Mouse (Mus musculus): ENCODE data around the gene Fkbp14. TPM values are rescaled to one million over a fixed set of nuclear protein-coding genes. Genes with fewer than 3 reads are reported as not detected.

The Fkbp14 gene
- total and polyA plus RNA-seq, 2 experiments from 2014 or later: 6.4 to 8.2 TPM

DNA sequence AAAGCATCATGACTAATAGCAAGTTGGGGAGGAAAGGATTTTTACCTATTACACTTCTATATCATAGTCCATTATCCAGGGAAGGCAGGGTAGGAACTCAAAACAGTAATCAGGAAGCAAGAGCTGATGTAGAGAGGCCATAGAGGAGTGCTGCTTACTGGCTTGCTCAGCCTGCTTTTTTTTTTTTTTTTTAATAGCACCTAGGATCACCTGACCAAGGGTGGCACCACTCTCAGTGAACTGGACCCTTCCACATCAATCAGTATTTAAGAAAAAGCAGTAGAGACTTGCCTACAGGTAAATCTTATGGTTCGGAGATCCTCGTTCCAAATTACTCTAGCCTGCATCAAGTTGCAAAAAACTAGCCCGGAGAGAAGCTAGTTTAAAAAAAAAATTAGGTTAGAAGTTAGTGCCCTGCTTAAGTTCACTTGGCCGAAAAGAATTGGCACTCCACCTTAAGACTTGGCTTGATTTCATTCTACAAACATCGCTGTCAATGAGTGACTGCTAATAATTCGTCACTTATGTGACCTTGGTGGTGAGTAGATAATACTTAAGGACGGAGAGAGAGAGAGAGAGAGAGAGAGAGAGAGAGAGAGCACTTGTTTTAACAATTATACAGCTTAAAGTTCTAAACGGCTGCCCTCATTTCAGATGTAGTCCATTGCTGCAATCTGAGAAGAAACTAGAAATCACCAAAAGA is 3.2 kb downstream of the Fkbp14 start:
- peak overlapping the region; percentile 54 for H3K4me3 ChIP-seq (ENCODE audit: low read depth, low read length)
- no peak overlapping the region for H3K27ac ChIP-seq (ENCODE audit: low read depth, low read length)
- no peak for TF ChIP-seq CTCF (IDR thresholded peaks at IDR 0.05)
- H3K9ac ChIP-seq (replicated peaks; ENCODE audit: low read length, poor library complexity, severe bottlenecking): peak overlapping the region; percentile 54; the same call in 1 of the 2 replicates
- H3K4me1 ChIP-seq (ENCODE audit: insufficient read depth, low read length): no peaks in the 10 kb centered on the region
- ATAC-seq (ENCODE audit: low FRiP score): no peak
- peak overlapping the region; percentile 52 for H3K4me2 ChIP-seq (ENCODE audit: low read depth, low read length, poor library complexity, severe bottlenecking)
- no peaks in the 10 kb centered on the region for H3K27me3 ChIP-seq (ENCODE audit: insufficient read depth, low read length)
- WGBS: 61% methylated on average over 8 of the region's 8 CpGs
- no peaks in the 10 kb centered on the region for H3K36me3 ChIP-seq (ENCODE audit: insufficient read depth, low read length)
- DNase-seq (ENCODE audit: low spot score): no peak
- no peaks in the 10 kb centered on the region for H3K9me3 ChIP-seq (ENCODE audit: low read length)

- Histone ChIP-seq H3K4me1 (ENCODE audit: insufficient read depth, low read length) (no peaks in the 10 kb centered on the region), H3K36me3 (ENCODE audit: insufficient read depth, low read length) (no peaks in the 10 kb centered on the region), H3K4me2 (ENCODE audit: low read depth, low read length, poor library complexity, severe bottlenecking) (peak overlapping the region; percentile 52), H3K27me3 (ENCODE audit: insufficient read depth, low read length) (no peaks in the 10 kb centered on the region), H3K9ac (replicated peaks; ENCODE audit: low read length, poor library complexity, severe bottlenecking) (peak overlapping the region; percentile 54), H3K27ac (ENCODE audit: low read depth, low read length) (peak overlapping the region; percentile 62; the same call in 1 of the 2 replicates), H3K9me3 (ENCODE audit: low read length) (no peaks in the 10 kb centered on the region), H3K4me3 (ENCODE audit: low read depth, low read length) (peak overlapping the region; percentile 54)
- WGBS: 0% methylated on average over 20 of the region's 20 CpGs
- peak; percentile 97 for DNase-seq (ENCODE audit: low spot score)
- TF ChIP-seq CTCF (IDR thresholded peaks at IDR 0.05): peak; percentile 22; the same call in 1 of the 2 replicates
- peak; percentile 89 for ATAC-seq (ENCODE audit: low FRiP score)
Measured at GRCm38 (mm10) chr6:54592938-54593535, 4.1 kb downstream of the Fkbp14 start.

DNA sequence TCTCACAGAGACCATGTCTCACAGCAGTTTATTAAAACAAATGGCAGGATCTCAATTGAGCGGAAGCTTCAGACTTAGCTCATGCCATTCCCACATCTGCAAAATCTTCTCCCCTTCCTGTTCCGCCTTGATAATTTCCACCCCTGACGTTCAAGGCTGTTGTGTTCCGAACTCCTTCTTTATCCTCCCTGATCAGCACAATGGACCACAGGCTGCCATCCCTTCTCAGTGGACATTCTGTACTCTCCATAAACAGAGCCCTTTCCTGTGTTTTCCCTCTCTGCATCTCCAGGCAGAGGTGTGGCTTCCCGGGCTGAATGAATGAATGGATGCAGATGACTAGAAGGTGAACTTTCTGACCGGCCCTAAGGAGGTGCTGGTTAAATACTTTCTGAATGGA is 5.3 kb downstream of the Fkbp14 start:
- Histone ChIP-seq H3K4me1 (ENCODE audit: insufficient read depth, low read length) (no peaks in the 10 kb centered on the region), H3K4me2 (ENCODE audit: low read depth, low read length, poor library complexity, severe bottlenecking) (0 out of 2 replicates have a peak overlapping the region, but pooled peaks have one; percentile 6), H3K9ac (replicated peaks; ENCODE audit: low read length, poor library complexity, severe bottlenecking) (no peak overlapping the region), H3K4me3 (ENCODE audit: low read depth, low read length) (no peak overlapping the region), H3K27ac (ENCODE audit: low read depth, low read length) (no peak overlapping the region), H3K27me3 (ENCODE audit: insufficient read depth, low read length) (no peaks in the 10 kb centered on the region), H3K9me3 (ENCODE audit: low read length) (no peaks in the 10 kb centered on the region), H3K36me3 (ENCODE audit: insufficient read depth, low read length) (no peaks in the 10 kb centered on the region)
- ATAC-seq (ENCODE audit: low FRiP score): no peak
- DNase-seq (ENCODE audit: low spot score): no peak
- no peak for TF ChIP-seq CTCF (IDR thresholded peaks at IDR 0.05)
- WGBS: 45% methylated on average over 6 of the region's 6 CpGs

- Histone ChIP-seq H3K9me3 (ENCODE audit: low read length) (no peaks in the 10 kb centered on the region), H3K9ac (replicated peaks; ENCODE audit: low read length, poor library complexity, severe bottlenecking) (no peak overlapping the region), H3K4me1 (ENCODE audit: insufficient read depth, low read length) (no peaks in the 10 kb centered on the region), H3K4me2 (ENCODE audit: low read depth, low read length, poor library complexity, severe bottlenecking) (no peak overlapping the region), H3K36me3 (ENCODE audit: insufficient read depth, low read length) (no peaks in the 10 kb centered on the region), H3K27ac (ENCODE audit: low read depth, low read length) (no peak overlapping the region), H3K27me3 (ENCODE audit: insufficient read depth, low read length) (no peaks in the 10 kb centered on the region), H3K4me3 (ENCODE audit: low read depth, low read length) (no peak overlapping the region)
- WGBS: 98% methylated on average over 2 of the region's 2 CpGs
- DNase-seq (ENCODE audit: low spot score) (no peak), ATAC-seq (ENCODE audit: low FRiP score) (no peak)
- TF ChIP-seq CTCF (IDR thresholded peaks at IDR 0.05): no peak
Measured at GRCm38 (mm10) chr6:54590691-54591090, 6.4 kb downstream of the Fkbp14 start.

- TF ChIP-seq CTCF (IDR thresholded peaks at IDR 0.05): no peak
- H3K9ac ChIP-seq (replicated peaks; ENCODE audit: low read length, poor library complexity, severe bottlenecking): no peak overlapping the region
- H3K4me3 ChIP-seq (ENCODE audit: low read depth, low read length): no peak overlapping the region
- no peaks in the 10 kb centered on the region for H3K27me3 ChIP-seq (ENCODE audit: insufficient read depth, low read length)
- H3K4me2 ChIP-seq (ENCODE audit: low read depth, low read length, poor library complexity, severe bottlenecking): no peak overlapping the region
- H3K27ac ChIP-seq (ENCODE audit: low read depth, low read length): no peak overlapping the region
- no peak for ATAC-seq (ENCODE audit: low FRiP score)
- no peak for DNase-seq (ENCODE audit: low spot score)
- no peaks in the 10 kb centered on the region for H3K36me3 ChIP-seq (ENCODE audit: insufficient read depth, low read length)
- H3K4me1 ChIP-seq (ENCODE audit: insufficient read depth, low read length): no peaks in the 10 kb centered on the region
- WGBS: 35% methylated on average over 1 of the region's 1 CpGs
- H3K9me3 ChIP-seq (ENCODE audit: low read length): no peaks in the 10 kb centered on the region
Measured at GRCm38 (mm10) chr6:54588212-54588611, 8.9 kb downstream of the Fkbp14 start.

GRCm38 (mm10) chr6:54587683-54588082 is 9.4 kb downstream of the Fkbp14 start:
- H3K27me3 ChIP-seq (ENCODE audit: insufficient read depth, low read length): no peaks in the 10 kb centered on the region
- H3K27ac ChIP-seq (ENCODE audit: low read depth, low read length): no peak overlapping the region
- H3K9me3 ChIP-seq (ENCODE audit: low read length): no peaks in the 10 kb centered on the region
- H3K4me2 ChIP-seq (ENCODE audit: low read depth, low read length, poor library complexity, severe bottlenecking): no peak overlapping the region
- no peak for TF ChIP-seq CTCF (IDR thresholded peaks at IDR 0.05)
- H3K9ac ChIP-seq (replicated peaks; ENCODE audit: low read length, poor library complexity, severe bottlenecking): no peak overlapping the region
- H3K36me3 ChIP-seq (ENCODE audit: insufficient read depth, low read length): no peaks in the 10 kb centered on the region
- no peak overlapping the region for H3K4me3 ChIP-seq (ENCODE audit: low read depth, low read length)
- 90% methylated on average over 4 of the region's 4 CpGs for WGBS
- ATAC-seq (ENCODE audit: low FRiP score): no peak
- no peaks in the 10 kb centered on the region for H3K4me1 ChIP-seq (ENCODE audit: insufficient read depth, low read length)
- DNase-seq (ENCODE audit: low spot score): no peak

All from midbrain, postnatal 0 days (tissue).